Mouse (Mus musculus) spleen, adult 2 months (tissue): ENCODE results near the gene Ankfy1.

Source experiments
- CTCF ChIP-seq: fragments of 200-500 bp; IDR thresholded peaks from 2 replicates; pipeline ENCODE4 v1.5.1; 2011; ENCODE audit warnings: mild to moderate bottlenecking, inconsistent platforms; ENCODE audit not compliant: insufficient read depth, insufficient read length, insufficient replicate concordance; ENCODE audit errors: extremely low read depth
- POLR2A ChIP-seq: fragments of 200-500 bp; IDR thresholded peaks from 2 replicates; pipeline ENCODE4 v1.6.1; 2011; ENCODE audit warnings: low read depth, low read length, inconsistent platforms

DNA sequence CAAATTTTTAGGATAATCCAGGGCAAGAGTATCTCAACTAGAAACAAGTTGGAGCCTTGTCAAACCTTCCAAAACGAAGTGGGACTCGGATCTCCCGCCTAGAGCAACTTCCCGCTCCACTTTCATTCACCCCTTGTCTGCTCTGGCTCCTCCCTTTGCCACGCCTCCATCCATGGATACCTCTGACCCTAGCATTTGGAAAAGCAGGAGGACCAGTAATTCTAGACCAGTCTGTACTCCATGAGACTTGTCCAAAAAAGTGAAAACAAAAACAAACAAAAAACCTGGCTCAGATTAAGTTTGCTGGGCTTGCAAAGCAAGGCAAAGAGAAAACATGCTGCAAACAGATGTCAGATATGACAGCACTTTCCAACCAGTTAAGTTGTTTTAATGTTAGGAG is 1.6 kb upstream of the Ankfy1 start:
- TF ChIP-seq CTCF (no peak), POLR2A (no peak)
